Mouse (Mus musculus) heart, adult 2 months (tissue): Measurements from ENCODE around the gene Tmem171.

Source experiments
- CTCF ChIP-seq: fragments of 200-600 bp; IDR thresholded peaks from 2 replicates; pipeline ENCODE4 v1.8.1; 2022; ENCODE audit warnings: antibody characterized with exemption, mild to moderate bottlenecking, moderate library complexity
- POLR2A ChIP-seq: fragments of 200-500 bp; IDR thresholded peaks from 2 replicates; pipeline ENCODE4 v1.6.1; 2011; ENCODE audit warnings: mild to moderate bottlenecking, low read depth, low read length, control low read depth; ENCODE audit not compliant: insufficient read depth

GRCm38 (mm10) chr13:98667316-98667715 is 27.3 kb downstream of the Tmem171 start:
- TF ChIP-seq POLR2A (no peak), CTCF (no peak)
